Mouse (Mus musculus) hindbrain, embryonic 14.5 days (tissue): ENCODE data around the gene Ctrc. TPM values are rescaled to one million over a fixed set of nuclear protein-coding genes. Genes with fewer than 3 reads are reported as not detected.

Experiments used
- ATAC-seq: fragments of 200-750 bp; cut with Nextera tagmentation; 2 replicates; pipeline ENCODE4 v1.8.0; 2017; ENCODE audit warnings: moderate number of reproducible peaks, mild to moderate bottlenecking, moderate TSS enrichment, moderate library complexity; ENCODE audit not compliant: low FRiP score
- DNase-seq: peaks from one replicate; pipeline ENCODE4 v3.0.0-alpha.2; 2015; ENCODE audit warnings: low spot score
- H3K27ac ChIP-seq: fragments of 300-500 bp; sonication (generic); 2 replicates; pipeline ENCODE4 v1.5.1; 2014; ENCODE audit warnings: mild to moderate bottlenecking, moderate library complexity
- H3K27me3 ChIP-seq: fragments of 300-500 bp; sonication (generic); 2 replicates; pipeline ENCODE4 v1.6.1; 2014; ENCODE audit warnings: mild to moderate bottlenecking, low read length, mixed read lengths; ENCODE audit not compliant: control insufficient read depth, insufficient read depth
- H3K36me3 ChIP-seq: fragments of 300-500 bp; sonication (generic); replicated peaks from 2 replicates; pipeline ENCODE4 v1.6.1; 2014; ENCODE audit not compliant: control insufficient read depth, insufficient read depth
- H3K4me1 ChIP-seq: fragments of 300-500 bp; sonication (generic); replicated peaks from 2 replicates; pipeline ENCODE4 v1.6.1; 2014; ENCODE audit warnings: antibody characterized with exemption, low read length, mixed read lengths; ENCODE audit not compliant: control insufficient read depth, insufficient read depth
- H3K4me2 ChIP-seq: fragments of 300-500 bp; sonication (generic); replicated peaks from 2 replicates; pipeline ENCODE4 v1.6.1; 2014; ENCODE audit warnings: mild to moderate bottlenecking, moderate library complexity
- H3K4me3 ChIP-seq: fragments of 300-500 bp; sonication (generic); replicated peaks from 2 replicates; pipeline ENCODE4 v1.5.1; 2014; ENCODE audit warnings: mild to moderate bottlenecking, low read length
- H3K9ac ChIP-seq: fragments of 300-500 bp; sonication (generic); 2 replicates; pipeline ENCODE4 v1.6.1; 2014
- H3K9me3 ChIP-seq: fragments of 300-500 bp; sonication (generic); 2 replicates; pipeline ENCODE4 v1.6.1; 2016; ENCODE audit warnings: low read length; ENCODE audit not compliant: control insufficient read depth
- WGBS: fragments of 180-500 bp; shearing (Covaris S2); extraction: QIAGEN DNeasy Blood & Tissue Kit; methylation state at CpG from one replicate; pipeline ENCODE4 v1.1.7; 2014; 5-methylcytosine and 5-hydroxymethylcytosine counted together
- polyA plus RNA-seq: library from polyadenylated mRNA; unstranded; fragments of >200 nt; fragmentation: Nextera tagmentation; extraction: Ambion mirVana; gene quantifications from 2 replicates; pipeline ENCODE4 v1.2.1, GENCODE M21; 2014

Ctrc gene
- polyA plus RNA-seq, 1 experiment from 2014 or later: not detected

DNA sequence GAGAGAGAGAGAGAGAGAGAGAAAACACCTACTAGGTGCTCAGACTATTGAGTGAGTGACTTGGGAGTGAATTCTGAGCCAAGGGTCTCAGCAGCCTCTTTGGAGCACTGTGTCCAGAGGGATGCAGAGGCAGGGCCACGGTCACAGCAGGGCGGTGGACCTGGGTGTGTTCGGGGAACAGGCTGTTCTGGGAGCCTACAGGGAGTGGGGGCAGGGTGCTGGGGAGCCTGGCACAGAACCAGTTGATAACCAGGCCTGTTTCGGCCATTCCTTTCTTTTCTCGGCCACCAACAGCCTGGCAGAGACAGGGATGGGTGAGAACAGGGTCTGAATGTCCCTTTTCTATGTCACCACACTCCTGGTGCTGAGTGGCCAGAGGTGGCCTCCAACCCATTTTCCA, 16.7 kb upstream of the Ctrc start:
- Histone ChIP-seq H3K4me1 (peaks cover 17% of the 10 kb centered on the region), H3K27me3 (no peaks in the 10 kb centered on the region), H3K9me3 (no peaks in the 10 kb centered on the region), H3K4me3 (no peak overlapping the region), H3K27ac (no peak overlapping the region), H3K9ac (no peak overlapping the region), H3K4me2 (no peak overlapping the region), H3K36me3 (peaks cover 33% of the 10 kb centered on the region)
- 82% methylated on average over 5 of the region's 5 CpGs for WGBS
- DNase-seq (no peak), ATAC-seq (no peak)

DNA sequence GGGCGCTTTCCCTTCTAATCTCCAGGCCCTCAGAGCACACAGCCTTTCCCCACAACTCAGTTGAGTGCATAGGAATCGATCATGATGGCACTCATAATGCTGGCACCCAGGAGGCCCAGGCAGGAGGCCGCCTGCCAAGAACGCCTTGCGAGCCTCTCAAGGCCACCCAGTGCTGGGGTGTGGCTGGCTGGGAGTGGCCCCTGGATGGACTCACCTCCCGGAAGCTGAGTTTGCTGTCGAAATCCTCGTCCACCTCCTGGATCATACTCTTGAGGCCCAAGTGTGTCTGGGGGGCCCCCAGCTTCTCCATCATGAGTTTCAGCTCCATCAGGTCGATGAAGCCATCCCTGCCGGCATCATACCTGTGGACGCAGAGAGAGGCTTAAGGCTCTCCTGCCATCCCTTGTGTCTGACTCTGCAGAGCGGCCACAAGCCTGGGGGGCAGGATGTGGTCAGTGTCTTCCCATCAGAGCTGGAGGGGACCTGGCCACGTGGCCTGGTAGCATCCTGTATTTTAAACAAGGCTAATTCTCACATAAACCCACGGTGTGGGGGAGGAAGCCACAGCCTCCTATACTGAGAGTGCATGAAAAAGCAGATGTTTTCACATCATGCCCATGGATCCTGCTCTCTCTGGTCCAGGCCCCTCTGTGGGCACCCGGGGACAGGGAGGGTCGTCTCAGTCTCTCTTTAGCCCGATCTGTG, 15.6 kb upstream of the Ctrc start:
- ATAC-seq: no peak
- peaks cover 7% of the 10 kb centered on the region for H3K4me1 ChIP-seq
- H3K36me3 ChIP-seq: peaks cover 34% of the 10 kb centered on the region
- H3K9ac ChIP-seq: no peak overlapping the region
- no peak overlapping the region for H3K4me3 ChIP-seq
- 93% methylated on average over 17 of the region's 17 CpGs for whole genome bisulfite sequencing
- no peak overlapping the region for H3K4me2 ChIP-seq
- no peak overlapping the region for H3K27ac ChIP-seq
- no peaks in the 10 kb centered on the region for H3K9me3 ChIP-seq
- H3K27me3 ChIP-seq: no peaks in the 10 kb centered on the region
- DNase-seq: no peak

DNA sequence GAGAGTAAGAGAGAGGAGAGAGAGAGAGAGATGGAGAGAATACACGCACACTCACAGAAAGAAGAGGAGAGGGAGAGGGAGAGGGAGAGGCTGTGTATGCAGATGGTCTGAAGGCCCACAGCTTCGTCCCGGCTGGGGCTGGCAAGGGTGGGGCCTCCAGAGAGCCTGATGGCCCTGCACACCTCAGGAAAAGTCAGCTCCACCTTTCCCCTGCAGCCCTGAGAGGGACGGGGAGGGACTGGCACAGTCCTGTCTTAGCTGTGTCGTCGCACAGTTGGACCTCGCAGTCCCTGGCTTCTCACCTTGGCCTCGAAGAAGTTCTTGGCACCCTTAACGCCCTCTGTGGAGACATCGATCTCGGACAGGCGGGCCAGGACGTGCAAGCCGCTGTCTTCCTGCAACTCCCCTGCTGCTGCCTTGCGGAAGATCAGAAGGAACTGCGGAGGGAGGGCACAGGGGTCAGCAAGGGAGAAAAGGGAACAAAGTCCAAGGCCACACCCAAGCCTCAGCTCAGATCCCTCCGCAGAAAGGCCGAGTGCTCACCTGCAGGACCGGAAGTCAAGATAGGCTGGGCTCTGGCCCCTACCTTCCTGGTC, 14.2 kb upstream of the Ctrc start:
- Histone ChIP-seq H3K27me3 (no peaks in the 10 kb centered on the region), H3K4me1 (no peaks in the 10 kb centered on the region), H3K27ac (no peak overlapping the region), H3K4me2 (no peak overlapping the region), H3K9ac (no peak overlapping the region), H3K36me3 (peaks cover 34% of the 10 kb centered on the region), H3K9me3 (no peaks in the 10 kb centered on the region), H3K4me3 (no peak overlapping the region)
- ATAC-seq (no peak), DNase-seq (no peak)
- WGBS: 76% methylated on average over 19 of the region's 19 CpGs

DNA sequence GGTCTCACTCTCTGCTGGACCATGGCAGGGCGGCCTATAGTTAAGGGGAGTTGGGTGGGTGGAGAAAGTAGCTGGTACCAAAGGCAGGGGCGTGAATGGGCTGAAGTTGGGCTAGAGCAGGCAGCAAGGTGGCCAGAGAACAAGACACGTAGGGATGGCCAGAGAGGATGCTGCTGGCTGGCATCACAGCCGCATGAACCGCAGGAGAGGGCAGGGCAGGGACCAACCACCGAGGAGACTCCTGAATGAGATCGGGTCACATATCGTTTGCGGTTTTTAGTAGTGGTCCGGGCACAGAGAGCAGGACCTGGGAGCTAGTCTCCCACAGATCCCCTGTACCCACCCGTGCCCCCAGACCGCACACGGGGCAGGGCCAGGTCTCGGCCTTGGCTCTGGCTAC, 13.2 kb upstream of the Ctrc start:
- H3K4me3 ChIP-seq: no peak overlapping the region
- H3K27me3 ChIP-seq: no peaks in the 10 kb centered on the region
- H3K4me1 ChIP-seq: no peaks in the 10 kb centered on the region
- no peak overlapping the region for H3K4me2 ChIP-seq
- no peaks in the 10 kb centered on the region for H3K9me3 ChIP-seq
- WGBS: 91% methylated on average over 14 of the region's 14 CpGs
- ATAC-seq (no peak), DNase-seq (no peak)
- H3K27ac ChIP-seq: no peak overlapping the region
- H3K36me3 ChIP-seq: peaks cover 34% of the 10 kb centered on the region
- no peak overlapping the region for H3K9ac ChIP-seq

DNA sequence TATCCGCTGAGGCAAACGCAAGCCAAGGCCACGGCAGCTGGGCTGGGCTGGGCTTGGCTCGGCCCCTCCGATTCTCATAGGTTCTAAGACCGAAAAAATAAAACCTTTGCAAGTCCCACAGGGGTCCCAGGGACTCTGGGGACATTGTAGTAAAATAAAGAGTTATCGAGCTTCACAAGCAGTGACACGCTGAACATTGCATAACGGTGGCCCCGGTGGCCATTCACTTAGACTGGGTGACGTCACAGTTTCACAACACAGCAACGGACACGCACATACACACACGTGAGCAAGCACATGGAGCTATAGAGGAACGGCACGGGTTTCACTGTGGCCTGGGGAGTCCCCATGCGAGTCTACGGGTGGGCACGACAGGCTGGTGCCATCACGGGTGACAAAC, 12.3 kb upstream of the Ctrc start:
- ATAC-seq (no peak), DNase-seq (no peak)
- Histone ChIP-seq H3K36me3 (peaks cover 34% of the 10 kb centered on the region), H3K27ac (no peak overlapping the region), H3K4me2 (no peak overlapping the region), H3K27me3 (no peaks in the 10 kb centered on the region), H3K9me3 (no peaks in the 10 kb centered on the region), H3K9ac (no peak overlapping the region), H3K4me3 (no peak overlapping the region), H3K4me1 (no peaks in the 10 kb centered on the region)
- WGBS: 88% methylated on average over 17 of the region's 20 CpGs

DNA sequence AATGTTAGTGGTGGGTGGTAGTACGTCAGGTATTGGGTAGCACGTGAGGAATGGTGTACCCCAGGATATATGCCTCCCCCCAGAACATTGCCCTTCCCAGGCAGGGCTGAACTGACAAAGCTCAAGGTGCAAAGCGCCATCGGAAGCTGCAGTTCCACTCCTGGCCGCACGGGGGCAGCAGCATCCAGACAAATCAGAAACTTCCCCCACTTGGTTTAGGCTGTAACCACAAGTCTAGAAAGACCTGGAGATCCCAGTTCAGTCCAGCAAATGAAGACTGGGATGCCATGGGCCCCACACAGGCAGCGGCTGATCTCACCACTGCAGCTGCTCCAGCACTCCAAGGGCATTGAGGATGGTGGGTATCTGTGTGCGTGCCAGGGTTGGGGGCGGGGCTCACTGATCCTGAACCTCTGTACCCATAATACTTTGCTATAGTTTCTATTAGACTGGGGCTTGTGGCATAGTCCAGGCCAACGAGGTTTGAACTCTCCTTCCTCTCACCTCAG, 11.3 kb upstream of the Ctrc start:
- 19% methylated on average over 10 of the region's 10 CpGs for WGBS
- no peaks in the 10 kb centered on the region for H3K27me3 ChIP-seq
- no peak overlapping the region for H3K4me2 ChIP-seq
- DNase-seq (peak; percentile 92), ATAC-seq (peak; percentile 78; the same call in 1 of the 2 replicates)
- H3K9me3 ChIP-seq: no peaks in the 10 kb centered on the region
- peaks cover 34% of the 10 kb centered on the region for H3K36me3 ChIP-seq
- H3K27ac ChIP-seq: no peak overlapping the region
- no peaks in the 10 kb centered on the region for H3K4me1 ChIP-seq
- no peak overlapping the region; the same call in 1 of the 2 replicates for H3K9ac ChIP-seq
- H3K4me3 ChIP-seq: no peak overlapping the region

DNA sequence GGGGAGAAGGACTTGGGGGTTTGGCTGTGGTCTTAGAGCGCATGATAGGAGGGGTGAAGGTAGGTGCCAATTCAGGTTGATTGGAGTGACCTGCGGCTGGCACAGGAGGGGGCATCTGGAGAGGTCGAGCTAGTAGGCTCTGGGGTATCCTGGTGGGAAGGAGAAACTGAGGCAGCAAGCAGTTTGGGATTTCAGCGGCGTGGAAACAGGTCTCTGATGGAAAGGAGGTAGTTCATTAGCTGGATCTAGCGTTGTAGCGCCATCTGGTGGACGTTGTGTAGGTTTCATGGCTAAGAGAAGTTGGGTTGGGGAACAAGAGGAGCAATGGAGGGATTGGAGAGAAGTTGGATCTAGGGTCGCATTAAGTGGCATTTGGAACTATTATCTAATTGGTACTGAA, 7.3 kb upstream of the Ctrc start:
- no peak overlapping the region for H3K4me2 ChIP-seq
- no peak overlapping the region for H3K27ac ChIP-seq
- no peaks in the 10 kb centered on the region for H3K4me1 ChIP-seq
- H3K9me3 ChIP-seq: no peaks in the 10 kb centered on the region
- ATAC-seq (no peak), DNase-seq (peak; percentile 80)
- no peak overlapping the region for H3K4me3 ChIP-seq
- 0 out of 2 replicates have a peak, but pooled peaks cover 3% of the 10 kb centered on the region for H3K36me3 ChIP-seq
- WGBS: 80% methylated on average over 9 of the region's 9 CpGs
- no peaks in the 10 kb centered on the region for H3K27me3 ChIP-seq
- no peak overlapping the region for H3K9ac ChIP-seq

DNA sequence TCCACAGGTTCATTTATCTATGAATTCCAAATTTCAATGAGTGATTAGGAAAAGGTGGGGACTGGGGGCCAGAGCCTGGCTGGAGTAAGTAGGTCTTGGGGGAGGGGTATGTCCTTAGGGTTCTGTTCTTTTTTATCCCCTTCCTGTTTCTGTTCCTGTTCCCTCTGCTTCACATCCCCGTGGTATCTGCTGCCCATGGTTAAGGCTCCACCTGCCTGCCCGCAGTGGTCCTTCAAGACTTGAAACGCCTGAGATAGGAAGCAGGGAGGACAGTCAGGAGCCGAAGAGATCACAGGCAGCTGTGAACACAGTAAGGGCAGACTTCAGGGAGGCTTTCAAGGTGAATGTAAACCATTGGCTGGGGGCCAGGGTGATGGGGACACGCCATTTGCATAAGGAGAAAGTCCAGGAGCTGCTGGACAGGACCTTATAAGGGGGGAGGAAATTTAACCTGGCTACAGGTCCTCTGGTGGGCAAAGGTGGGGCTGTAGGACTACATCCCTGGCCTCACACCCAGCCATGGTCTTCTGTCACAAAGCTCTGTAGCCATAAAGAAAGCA, 11.5 kb downstream of the Ctrc start:
- DNase-seq (no peak), ATAC-seq (no peak)
- Histone ChIP-seq H3K4me3 (no peak overlapping the region), H3K9me3 (no peaks in the 10 kb centered on the region), H3K4me1 (no peaks in the 10 kb centered on the region), H3K9ac (no peak overlapping the region), H3K4me2 (no peak overlapping the region), H3K36me3 (no peaks in the 10 kb centered on the region), H3K27ac (no peak overlapping the region), H3K27me3 (no peaks in the 10 kb centered on the region)
- WGBS: 75% methylated on average over 5 of the region's 5 CpGs

DNA sequence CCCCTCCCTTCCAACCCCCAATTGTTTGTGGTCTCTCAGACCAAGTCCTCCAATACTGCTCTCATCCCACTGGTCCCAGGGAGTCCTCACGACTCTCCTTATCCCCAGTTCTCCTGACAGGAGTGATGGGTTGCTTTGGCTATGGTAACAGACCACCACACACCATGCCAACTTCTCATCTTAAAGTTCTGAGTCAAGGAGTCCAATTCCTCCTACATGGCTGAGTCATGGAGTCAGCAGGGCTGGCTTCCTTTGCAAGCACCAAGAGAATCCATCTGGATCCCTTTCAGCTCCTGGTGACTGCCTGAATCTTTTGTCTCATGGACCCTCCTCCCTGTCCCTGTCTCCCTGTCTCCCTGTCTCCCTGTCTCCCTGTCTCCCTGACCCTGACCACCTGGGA, 12.2 kb downstream of the Ctrc start:
- Histone ChIP-seq H3K4me1 (no peaks in the 10 kb centered on the region), H3K4me2 (no peak overlapping the region), H3K27me3 (no peaks in the 10 kb centered on the region), H3K4me3 (no peak overlapping the region), H3K36me3 (no peaks in the 10 kb centered on the region), H3K9ac (no peak overlapping the region), H3K27ac (no peak overlapping the region), H3K9me3 (no peaks in the 10 kb centered on the region)
- 69% methylated on average over 1 of the region's 1 CpGs for WGBS
- DNase-seq (no peak), ATAC-seq (no peak)
